ENCODE assay signal across 16 mouse cellular contexts in genomic region chr17:79295926-79296325, GRCm38 (mm10). TPM values are rescaled to one million over a fixed set of nuclear protein-coding genes. Genes with fewer than 3 reads are reported as not detected.
DNase-seq lines count a peak whose midpoint lies in the region; ATAC-seq and TF ChIP-seq lines count a peak whose summit lies in the region.
"Had no signal": no experiment of that assay in that cellular context is flagged by ENCODE, and none has a peak within 500 bp of the region (broad histone marks: within the 10 kb centered on the region; RNA-seq: fewer than 3 reads in every experiment).

No protein-coding gene starts in this region.

- TF ChIP-seq POLR2A in limb, embryonic 14.5 days (IDR thresholded peaks at IDR 0.05; ENCODE audit: borderline replicate concordance, extremely low read depth, insufficient read depth, insufficient read length): no peak

- no peak overlapping the region for H3K4me3 ChIP-seq in limb, embryonic 12.5 days (replicated peaks)
- no peak overlapping the region for H3K4me3 ChIP-seq in limb, embryonic 10.5 days
- H3K4me3 ChIP-seq in limb, embryonic 14.5 days (replicated peaks; ENCODE audit: low read length): no peak overlapping the region
- H3K4me3 ChIP-seq in stomach, embryonic 16.5 days (replicated peaks; ENCODE audit: low read length): no peak overlapping the region
- H3K4me3 ChIP-seq: midbrain, embryonic 12.5 days; neural tube, embryonic 15.5 days had no signal

- DNase-seq in limb, embryonic 10.5 days (ENCODE audit: low spot score): no peak
- DNase-seq in limb, embryonic 14.5 days (ENCODE audit: low spot score): peak; percentile 28
- no peak for DNase-seq in left cerebral cortex, adult 18-20 months (ENCODE audit: low spot score in 2 of 2)
- no peak for DNase-seq in layer of hippocampus, adult 8-10 months (ENCODE audit: low spot score in 2 of 2)
- DNase-seq: cerebellum, adult 11-12 months; kidney, adult 8-10 months; right cerebral cortex, postnatal 25 days; thymus, adult 2 months had no signal

- peaks cover 13% of the 10 kb centered on the region for H3K4me1 ChIP-seq in limb, embryonic 12.5 days (replicated peaks)
- H3K4me1 ChIP-seq in limb, embryonic 10.5 days: peaks cover 5% of the 10 kb centered on the region; the same call in 1 of the 2 replicates
- H3K4me1 ChIP-seq in limb, embryonic 14.5 days (ENCODE audit: control insufficient read depth, insufficient read depth, low read length): peaks cover 13% of the 10 kb centered on the region
- H3K4me1 ChIP-seq in stomach, embryonic 16.5 days (ENCODE audit: control insufficient read depth, insufficient read depth, low read length): no peaks in the 10 kb centered on the region
- H3K4me1 ChIP-seq: midbrain, embryonic 12.5 days; neural tube, embryonic 15.5 days had no signal

- no peak for ATAC-seq in limb, embryonic 12.5 days (ENCODE audit: insufficient number of reproducible peaks, insufficient read depth, low FRiP score, low TSS enrichment, low read depth)
- peak; percentile 16; the same call in 1 of the 2 replicates for ATAC-seq in granulocyte monocyte progenitor cell, adult 5-6 weeks (replicated peaks; ENCODE audit: poor library complexity, severe bottlenecking)
- ATAC-seq in limb, embryonic 14.5 days (ENCODE audit: low FRiP score, low read depth): no peak; the same call in 1 of the 2 replicates
- ATAC-seq in stomach, embryonic 16.5 days (ENCODE audit: insufficient read depth, low FRiP score): no peak
- ATAC-seq in erythroblast, adult 5-6 weeks (replicated peaks; ENCODE audit: low FRiP score, poor library complexity, severe bottlenecking): no peak
- ATAC-seq: CD4-positive, CD25-positive, alpha-beta regulatory T cell, adult 4 months had no signal

- no peaks in the 10 kb centered on the region for H3K27me3 ChIP-seq in limb, embryonic 12.5 days
- no peaks in the 10 kb centered on the region for H3K27me3 ChIP-seq in limb, embryonic 10.5 days (ENCODE audit: low read depth, poor library complexity, severe bottlenecking)
- no peaks in the 10 kb centered on the region for H3K27me3 ChIP-seq in limb, embryonic 14.5 days (ENCODE audit: control insufficient read depth, insufficient read depth, low read length)
- H3K27me3 ChIP-seq in stomach, embryonic 16.5 days (ENCODE audit: control insufficient read depth, insufficient read depth, low read length): no peaks in the 10 kb centered on the region
- H3K27me3 ChIP-seq: midbrain, embryonic 12.5 days; neural tube, embryonic 15.5 days had no signal

- H3K36me3 ChIP-seq in limb, embryonic 12.5 days: no peaks in the 10 kb centered on the region
- H3K36me3 ChIP-seq in limb, embryonic 10.5 days: no peaks in the 10 kb centered on the region
- no peaks in the 10 kb centered on the region for H3K36me3 ChIP-seq in limb, embryonic 14.5 days (ENCODE audit: control insufficient read depth, insufficient read depth, low read length)
- H3K36me3 ChIP-seq in stomach, embryonic 16.5 days (ENCODE audit: control insufficient read depth, insufficient read depth, low read length): no peaks in the 10 kb centered on the region
- H3K36me3 ChIP-seq: midbrain, embryonic 12.5 days; neural tube, embryonic 15.5 days had no signal

- WGBS in limb, embryonic 12.5 days: 72% methylated on average over 4 of the region's 4 CpGs
- WGBS in limb, embryonic 10.5 days: 85% methylated on average over 4 of the region's 4 CpGs
- WGBS in limb, embryonic 14.5 days: 48% methylated on average over 4 of the region's 4 CpGs
- WGBS in stomach, embryonic 16.5 days: 49% methylated on average over 4 of the region's 4 CpGs

- H3K4me2 ChIP-seq in limb, embryonic 12.5 days: no peak overlapping the region
- H3K4me2 ChIP-seq in limb, embryonic 14.5 days (replicated peaks; ENCODE audit: low read depth, low read length, severe bottlenecking): no peak overlapping the region
- no peak overlapping the region for H3K4me2 ChIP-seq in stomach, embryonic 16.5 days (ENCODE audit: low read depth, low read length)
- H3K4me2 ChIP-seq: liver, embryonic 11.5 days; midbrain, embryonic 12.5 days; neural tube, embryonic 15.5 days had no signal

- H3K9ac ChIP-seq in limb, embryonic 12.5 days (replicated peaks): no peak overlapping the region
- no peak overlapping the region for H3K9ac ChIP-seq in limb, embryonic 14.5 days (ENCODE audit: low read depth, low read length, severe bottlenecking)
- H3K9ac ChIP-seq in stomach, embryonic 16.5 days (ENCODE audit: low read length): no peak overlapping the region
- H3K9ac ChIP-seq: midbrain, embryonic 12.5 days; neural tube, embryonic 15.5 days had no signal

- peak overlapping the region; percentile 64 for H3K27ac ChIP-seq in limb, embryonic 12.5 days
- H3K27ac ChIP-seq in limb, embryonic 10.5 days: no peak overlapping the region
- H3K27ac ChIP-seq in limb, embryonic 14.5 days (replicated peaks; ENCODE audit: low read depth, low read length): peak overlapping the region; percentile 38
- peak overlapping the region; percentile 11; the same call in 1 of the 2 replicates for H3K27ac ChIP-seq in stomach, embryonic 16.5 days (ENCODE audit: low read length)
- H3K27ac ChIP-seq: midbrain, embryonic 12.5 days; neural tube, embryonic 15.5 days had no signal

- no peaks in the 10 kb centered on the region for H3K9me3 ChIP-seq in limb, embryonic 12.5 days
- no peaks in the 10 kb centered on the region for H3K9me3 ChIP-seq in limb, embryonic 10.5 days (replicated peaks)
- no peaks in the 10 kb centered on the region for H3K9me3 ChIP-seq in limb, embryonic 14.5 days (ENCODE audit: control insufficient read depth, low read length)
- no peaks in the 10 kb centered on the region for H3K9me3 ChIP-seq in stomach, embryonic 16.5 days (replicated peaks; ENCODE audit: control insufficient read depth, low read length)
- H3K9me3 ChIP-seq: midbrain, embryonic 12.5 days; neural tube, embryonic 15.5 days had no signal

RNA-seq across cellular contexts. Expression of gene Cdc42ep3, which starts 59.0 kb away (rescaled TPM):
- polyA plus RNA-seq in limb, embryonic 12.5 days (2016; fragmentation: Nextera tagmentation; extraction: Ambion mirVana): 84.9 and 85.0 TPM in 2 replicates
- 21.8 and 30.3 TPM in 2 replicates for polyA plus RNA-seq in limb, embryonic 10.5 days (2016; fragmentation: Nextera tagmentation; extraction: Ambion mirVana)
- total RNA-seq in granulocyte monocyte progenitor cell, adult 5-6 weeks (2014; fragmentation: Nextera tagmentation): 38.1 and 45.1 TPM in 2 replicates
- total RNA-seq in granulocyte monocyte progenitor cell, adult 5-6 weeks (2017): 80.7 and 88.2 TPM in 2 replicates
- polyA plus RNA-seq in limb, embryonic 14.5 days (2012; rRNA removed): 26.6 and 35.1 TPM in 2 replicates
- 69.4 and 72.5 TPM in 2 replicates for polyA plus RNA-seq in limb, embryonic 14.5 days (2014; fragmentation: Nextera tagmentation; extraction: Ambion mirVana)
- 62.5 and 71.4 TPM in 2 replicates for polyA plus RNA-seq in stomach, embryonic 16.5 days (2015; fragmentation: Nextera tagmentation; extraction: Ambion mirVana)
- total RNA-seq in left cerebral cortex, adult 18-20 months (2021): 10 to 100 TPM; 16.4 to 17.8 TPM
- total RNA-seq in layer of hippocampus, adult 8-10 months (2022): 1 to 10 TPM; 4.4 to 7.6 (median 6.6) TPM
- 23.6 and 33.4 TPM in 2 replicates for total RNA-seq in erythroblast, adult 5-6 weeks (2015; ENCODE audit: low replicate concordance)
- total RNA-seq in erythroblast, adult 5-6 weeks (2017; ENCODE audit: low replicate concordance): 26.3 and 28.0 TPM in 2 replicates
